Mouse (Mus musculus): ENCODE data around the gene Foxp4. TPM values are rescaled to one million over a fixed set of nuclear protein-coding genes. Genes with fewer than 3 reads are reported as not detected.
A peak's percentile ranks its signal among the peaks of the same experiment; 100 is the strongest.

Foxp4 gene
- polyA plus RNA-seq, 1 experiment from 2014 or later: 20.3 TPM

- no peaks in the 10 kb centered on the region for H3K36me3 ChIP-seq (ENCODE audit: control insufficient read depth, insufficient read depth, low read length)
- no peak overlapping the region for H3K4me2 ChIP-seq (ENCODE audit: low read length)
- 17% methylated on average over 12 of the region's 12 CpGs for WGBS
- H3K9me3 ChIP-seq (replicated peaks; ENCODE audit: control insufficient read depth, low read length): no peaks in the 10 kb centered on the region
- H3K4me1 ChIP-seq (ENCODE audit: control insufficient read depth, insufficient read depth, low read length): peaks cover 21% of the 10 kb centered on the region
- H3K27me3 ChIP-seq (replicated peaks; ENCODE audit: control insufficient read depth, insufficient read depth, low read length): 0 out of 2 replicates have a peak, but pooled peaks cover 5% of the 10 kb centered on the region
- peak; percentile 74 for ATAC-seq
- DNase-seq (ENCODE audit: low spot score): peak; percentile 69
- H3K4me3 ChIP-seq (ENCODE audit: low read depth, low read length): no peak overlapping the region
- H3K27ac ChIP-seq (ENCODE audit: low read depth, low read length): peak overlapping the region; percentile 61
- H3K9ac ChIP-seq (ENCODE audit: low read length): no peak overlapping the region
Measured at GRCm38 (mm10) chr17:47952368-47953081, 28.1 kb upstream of the Foxp4 start.

GRCm38 (mm10) chr17:47951452-47951851 is 27.0 kb upstream of the Foxp4 start:
- Histone ChIP-seq H3K4me3 (ENCODE audit: low read depth, low read length) (no peak overlapping the region), H3K4me1 (ENCODE audit: control insufficient read depth, insufficient read depth, low read length) (peaks cover 27% of the 10 kb centered on the region), H3K36me3 (ENCODE audit: control insufficient read depth, insufficient read depth, low read length) (no peaks in the 10 kb centered on the region), H3K9ac (ENCODE audit: low read length) (no peak overlapping the region), H3K27ac (ENCODE audit: low read depth, low read length) (no peak overlapping the region; the same call in 1 of the 2 replicates), H3K27me3 (replicated peaks; ENCODE audit: control insufficient read depth, insufficient read depth, low read length) (0 out of 2 replicates have a peak, but pooled peaks cover 5% of the 10 kb centered on the region), H3K4me2 (ENCODE audit: low read length) (peak overlapping the region; percentile 20), H3K9me3 (replicated peaks; ENCODE audit: control insufficient read depth, low read length) (no peaks in the 10 kb centered on the region)
- DNase-seq (ENCODE audit: low spot score): peak; percentile 81
- WGBS: 11% methylated on average over 13 of the region's 13 CpGs
- ATAC-seq: peak; percentile 62

GRCm38 (mm10) chr17:47950831-47951230 is 26.4 kb upstream of the Foxp4 start:
- Histone ChIP-seq H3K27ac (ENCODE audit: low read depth, low read length) (no peak overlapping the region; the same call in 1 of the 2 replicates), H3K4me2 (ENCODE audit: low read length) (peak overlapping the region; percentile 20; the same call in 1 of the 2 replicates)
- DNase-seq (ENCODE audit: low spot score): no peak

GRCm38 (mm10) chr17:47949441-47949840 is 25.0 kb upstream of the Foxp4 start:
- Histone ChIP-seq H3K27me3 (replicated peaks; ENCODE audit: control insufficient read depth, insufficient read depth, low read length) (peaks cover 5% of the 10 kb centered on the region; the same call in 1 of the 2 replicates), H3K36me3 (ENCODE audit: control insufficient read depth, insufficient read depth, low read length) (no peaks in the 10 kb centered on the region), H3K4me2 (ENCODE audit: low read length) (no peak overlapping the region), H3K4me3 (ENCODE audit: low read depth, low read length) (no peak overlapping the region), H3K4me1 (ENCODE audit: control insufficient read depth, insufficient read depth, low read length) (peaks cover 25% of the 10 kb centered on the region), H3K27ac (ENCODE audit: low read depth, low read length) (no peak overlapping the region), H3K9me3 (replicated peaks; ENCODE audit: control insufficient read depth, low read length) (no peaks in the 10 kb centered on the region), H3K9ac (ENCODE audit: low read length) (no peak overlapping the region)
- ATAC-seq: no peak
- WGBS: 95% methylated on average over 12 of the region's 12 CpGs
- no peak for DNase-seq (ENCODE audit: low spot score)

More at GRCm38 (mm10) chr17:47950831-47951230, 26.4 kb upstream of the Foxp4 start:
- peaks cover 27% of the 10 kb centered on the region for H3K4me1 ChIP-seq (ENCODE audit: control insufficient read depth, insufficient read depth, low read length)
- WGBS: 75% methylated on average over 5 of the region's 5 CpGs
- 0 out of 2 replicates have a peak, but pooled peaks cover 5% of the 10 kb centered on the region for H3K27me3 ChIP-seq (replicated peaks; ENCODE audit: control insufficient read depth, insufficient read depth, low read length)
- H3K9me3 ChIP-seq (replicated peaks; ENCODE audit: control insufficient read depth, low read length): no peaks in the 10 kb centered on the region
- H3K4me3 ChIP-seq (ENCODE audit: low read depth, low read length): no peak overlapping the region
- ATAC-seq: no peak
- H3K9ac ChIP-seq (ENCODE audit: low read length): no peak overlapping the region
- H3K36me3 ChIP-seq (ENCODE audit: control insufficient read depth, insufficient read depth, low read length): no peaks in the 10 kb centered on the region

GRCm38 (mm10) chr17:47948753-47949152 is 24.3 kb upstream of the Foxp4 start:
- no peak for DNase-seq (ENCODE audit: low spot score)
- H3K27me3 ChIP-seq (replicated peaks; ENCODE audit: control insufficient read depth, insufficient read depth, low read length): peaks cover 3% of the 10 kb centered on the region; the same call in 1 of the 2 replicates
- H3K36me3 ChIP-seq (ENCODE audit: control insufficient read depth, insufficient read depth, low read length): no peaks in the 10 kb centered on the region
- 75% methylated on average over 5 of the region's 5 CpGs for WGBS
- no peak overlapping the region for H3K27ac ChIP-seq (ENCODE audit: low read depth, low read length)
- H3K4me2 ChIP-seq (ENCODE audit: low read length): no peak overlapping the region
- H3K9me3 ChIP-seq (replicated peaks; ENCODE audit: control insufficient read depth, low read length): no peaks in the 10 kb centered on the region
- no peak for ATAC-seq
- H3K4me1 ChIP-seq (ENCODE audit: control insufficient read depth, insufficient read depth, low read length): peaks cover 25% of the 10 kb centered on the region
- H3K4me3 ChIP-seq (ENCODE audit: low read depth, low read length): no peak overlapping the region
- H3K9ac ChIP-seq (ENCODE audit: low read length): no peak overlapping the region

- DNase-seq (ENCODE audit: low spot score) (no peak), ATAC-seq (no peak)
- peaks cover 15% of the 10 kb centered on the region for H3K4me1 ChIP-seq (ENCODE audit: control insufficient read depth, insufficient read depth, low read length)
- H3K27ac ChIP-seq (ENCODE audit: low read depth, low read length): no peak overlapping the region
- WGBS: 4% methylated on average over 14 of the region's 14 CpGs
- H3K9ac ChIP-seq (ENCODE audit: low read length): no peak overlapping the region
- no peaks in the 10 kb centered on the region for H3K36me3 ChIP-seq (ENCODE audit: control insufficient read depth, insufficient read depth, low read length)
- no peaks in the 10 kb centered on the region; the same call in 1 of the 2 replicates for H3K27me3 ChIP-seq (replicated peaks; ENCODE audit: control insufficient read depth, insufficient read depth, low read length)
- no peaks in the 10 kb centered on the region for H3K9me3 ChIP-seq (replicated peaks; ENCODE audit: control insufficient read depth, low read length)
- no peak overlapping the region for H3K4me3 ChIP-seq (ENCODE audit: low read depth, low read length)
- peak overlapping the region; percentile 25; the same call in 1 of the 2 replicates for H3K4me2 ChIP-seq (ENCODE audit: low read length)
Measured at GRCm38 (mm10) chr17:47946921-47947420, 22.5 kb upstream of the Foxp4 start.

GRCm38 (mm10) chr17:47946111-47946510 is 21.7 kb upstream of the Foxp4 start:
- Histone ChIP-seq H3K4me2 (ENCODE audit: low read length) (no peak overlapping the region), H3K36me3 (ENCODE audit: control insufficient read depth, insufficient read depth, low read length) (no peaks in the 10 kb centered on the region), H3K9ac (ENCODE audit: low read length) (no peak overlapping the region), H3K9me3 (replicated peaks; ENCODE audit: control insufficient read depth, low read length) (no peaks in the 10 kb centered on the region), H3K4me1 (ENCODE audit: control insufficient read depth, insufficient read depth, low read length) (peaks cover 8% of the 10 kb centered on the region; the same call in 1 of the 2 replicates), H3K27ac (ENCODE audit: low read depth, low read length) (no peak overlapping the region), H3K4me3 (ENCODE audit: low read depth, low read length) (no peak overlapping the region), H3K27me3 (replicated peaks; ENCODE audit: control insufficient read depth, insufficient read depth, low read length) (no peaks in the 10 kb centered on the region; the same call in 1 of the 2 replicates)
- ATAC-seq (no peak), DNase-seq (ENCODE audit: low spot score) (peak; percentile 46)
- 58% methylated on average over 3 of the region's 3 CpGs for WGBS

- WGBS: 66% methylated on average over 9 of the region's 9 CpGs
- ATAC-seq (peak; percentile 58; the same call in 1 of the 2 replicates), DNase-seq (ENCODE audit: low spot score) (peak; percentile 51)
- Histone ChIP-seq H3K36me3 (ENCODE audit: control insufficient read depth, insufficient read depth, low read length) (no peaks in the 10 kb centered on the region), H3K4me2 (ENCODE audit: low read length) (no peak overlapping the region), H3K4me1 (ENCODE audit: control insufficient read depth, insufficient read depth, low read length) (peaks cover 5% of the 10 kb centered on the region; the same call in 1 of the 2 replicates), H3K4me3 (ENCODE audit: low read depth, low read length) (no peak overlapping the region), H3K9ac (ENCODE audit: low read length) (no peak overlapping the region), H3K27ac (ENCODE audit: low read depth, low read length) (peak overlapping the region; percentile 74), H3K9me3 (replicated peaks; ENCODE audit: control insufficient read depth, low read length) (no peaks in the 10 kb centered on the region), H3K27me3 (replicated peaks; ENCODE audit: control insufficient read depth, insufficient read depth, low read length) (no peaks in the 10 kb centered on the region; the same call in 1 of the 2 replicates)
Measured at GRCm38 (mm10) chr17:47943103-47943870, 18.8 kb upstream of the Foxp4 start.
